Mouse (Mus musculus): ENCODE results near the gene Spen. TPM values are rescaled to one million over a fixed set of nuclear protein-coding genes. Genes with fewer than 3 reads are reported as not detected.

Gene Spen
- polyA plus RNA-seq, 1 experiment from 2014 or later = 17.1 TPM

- Histone ChIP-seq H3K27me3 (ENCODE audit: control insufficient read depth, insufficient read depth, low read length) (no peaks in the 10 kb centered on the region), H3K27ac (ENCODE audit: low read depth, low read length) (no peak overlapping the region), H3K4me1 (ENCODE audit: control insufficient read depth, insufficient read depth, low read length) (peaks cover 17% of the 10 kb centered on the region), H3K4me3 (ENCODE audit: low read depth, low read length) (no peak overlapping the region), H3K36me3 (ENCODE audit: control insufficient read depth, insufficient read depth, low read length) (no peaks in the 10 kb centered on the region), H3K9ac (ENCODE audit: low read length) (no peak overlapping the region), H3K4me2 (no peak overlapping the region), H3K9me3 (ENCODE audit: control insufficient read depth, low read length) (no peaks in the 10 kb centered on the region)
- ATAC-seq (ENCODE audit: low FRiP score) (no peak), DNase-seq (ENCODE audit: low spot score, missing footprints) (no peak)
- WGBS = 72% methylated on average over 3 of the region's 3 CpGs
Measured at GRCm38 (mm10) chr4:141540844-141541243, 2.4 kb upstream of the Spen start.

- Histone ChIP-seq H3K9me3 (ENCODE audit: control insufficient read depth, low read length) (no peaks in the 10 kb centered on the region), H3K36me3 (ENCODE audit: control insufficient read depth, insufficient read depth, low read length) (no peaks in the 10 kb centered on the region), H3K4me1 (ENCODE audit: control insufficient read depth, insufficient read depth, low read length) (peaks cover 19% of the 10 kb centered on the region), H3K4me3 (ENCODE audit: low read depth, low read length) (peak overlapping the region; percentile 98), H3K27ac (ENCODE audit: low read depth, low read length) (peak overlapping the region; percentile 93), H3K4me2 (peak overlapping the region; percentile 64), H3K9ac (ENCODE audit: low read length) (peak overlapping the region; percentile 58), H3K27me3 (ENCODE audit: control insufficient read depth, insufficient read depth, low read length) (no peaks in the 10 kb centered on the region)
- WGBS = 50% methylated on average over 12 of the region's 12 CpGs
- no peak for DNase-seq (ENCODE audit: low spot score, missing footprints)
- ATAC-seq (ENCODE audit: low FRiP score) = no peak
Measured at GRCm38 (mm10) chr4:141539213-141539767, 893 bp upstream of the Spen start.

DNA sequence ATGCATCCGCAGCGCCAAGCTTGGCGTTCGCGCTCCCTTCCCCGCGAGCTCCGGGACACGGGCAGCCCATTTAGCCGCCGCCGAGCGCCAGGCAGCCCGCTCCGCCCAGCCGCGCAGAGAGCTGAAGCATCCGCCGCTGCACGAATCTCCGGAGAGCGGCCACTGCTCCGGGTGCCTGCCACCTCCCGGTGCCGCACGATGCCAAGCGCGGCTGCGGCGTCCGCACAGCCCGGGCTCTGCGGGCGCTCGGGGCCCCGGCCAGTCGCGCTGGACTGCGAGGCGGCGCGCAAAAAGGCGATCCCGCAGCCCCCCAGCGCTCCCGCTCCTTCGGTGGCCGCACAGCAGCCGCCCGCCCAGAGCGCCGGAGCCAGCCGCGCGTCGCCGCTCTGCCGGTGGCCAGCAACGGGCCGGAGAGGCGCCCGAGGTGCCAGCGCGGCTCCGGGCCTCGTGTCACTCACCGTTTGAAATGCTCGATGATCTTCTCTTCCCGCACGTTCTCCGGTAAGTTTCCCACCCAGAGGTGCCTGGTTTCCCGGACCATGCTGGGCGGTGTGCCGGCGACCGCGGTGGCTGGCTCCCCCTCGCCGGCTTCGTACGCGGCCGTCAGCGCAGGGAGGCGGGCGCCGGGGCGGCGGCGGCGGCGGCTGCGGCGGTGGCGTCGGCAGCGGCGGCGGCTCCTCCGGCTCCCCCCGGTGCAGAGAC lies 540 bp downstream of the Spen start:
- Histone ChIP-seq H3K4me2 (peak overlapping the region; percentile 92), H3K36me3 (ENCODE audit: control insufficient read depth, insufficient read depth, low read length) (no peaks in the 10 kb centered on the region), H3K27me3 (ENCODE audit: control insufficient read depth, insufficient read depth, low read length) (no peaks in the 10 kb centered on the region), H3K9me3 (ENCODE audit: control insufficient read depth, low read length) (no peaks in the 10 kb centered on the region), H3K9ac (ENCODE audit: low read length) (peak overlapping the region; percentile 95), H3K27ac (ENCODE audit: low read depth, low read length) (peak overlapping the region; percentile 93), H3K4me1 (ENCODE audit: control insufficient read depth, insufficient read depth, low read length) (peaks cover 25% of the 10 kb centered on the region), H3K4me3 (ENCODE audit: low read depth, low read length) (peak overlapping the region; percentile 98)
- DNase-seq (ENCODE audit: low spot score, missing footprints) (peak; percentile 94), ATAC-seq (ENCODE audit: low FRiP score) (peak; percentile 0)
- WGBS = under 1% methylated on average over 100 of the region's 101 CpGs

GRCm38 (mm10) chr4:141537226-141537610 lies 1.2 kb downstream of the Spen start:
- no peaks in the 10 kb centered on the region for H3K36me3 ChIP-seq (ENCODE audit: control insufficient read depth, insufficient read depth, low read length)
- peak overlapping the region; percentile 93 for H3K27ac ChIP-seq (ENCODE audit: low read depth, low read length)
- H3K4me3 ChIP-seq (ENCODE audit: low read depth, low read length) = peak overlapping the region; percentile 98
- peak overlapping the region; percentile 95 for H3K9ac ChIP-seq (ENCODE audit: low read length)
- under 1% methylated on average over 14 of the region's 14 CpGs for WGBS
- no peaks in the 10 kb centered on the region for H3K27me3 ChIP-seq (ENCODE audit: control insufficient read depth, insufficient read depth, low read length)
- H3K4me2 ChIP-seq = peak overlapping the region; percentile 92
- no peak for DNase-seq (ENCODE audit: low spot score, missing footprints)
- ATAC-seq (ENCODE audit: low FRiP score) = no peak
- H3K4me1 ChIP-seq (ENCODE audit: control insufficient read depth, insufficient read depth, low read length) = peaks cover 25% of the 10 kb centered on the region
- H3K9me3 ChIP-seq (ENCODE audit: control insufficient read depth, low read length) = no peaks in the 10 kb centered on the region

- under 1% methylated on average over 61 of the region's 61 CpGs for WGBS
- ATAC-seq (ENCODE audit: low FRiP score) = peak; percentile 80
- peaks cover 21% of the 10 kb centered on the region for H3K4me1 ChIP-seq (ENCODE audit: control insufficient read depth, insufficient read depth, low read length)
Measured at GRCm38 (mm10) chr4:141536291-141537225, 1.8 kb downstream of the Spen start.

GRCm38 (mm10) chr4:141534947-141535680 lies 3.3 kb downstream of the Spen start:
- Histone ChIP-seq H3K4me2 (peak overlapping the region; percentile 92), H3K27ac (ENCODE audit: low read depth, low read length) (peak overlapping the region; percentile 93), H3K9ac (ENCODE audit: low read length) (peak overlapping the region; percentile 95), H3K27me3 (ENCODE audit: control insufficient read depth, insufficient read depth, low read length) (no peaks in the 10 kb centered on the region), H3K9me3 (ENCODE audit: control insufficient read depth, low read length) (no peaks in the 10 kb centered on the region), H3K4me1 (ENCODE audit: control insufficient read depth, insufficient read depth, low read length) (peaks cover 21% of the 10 kb centered on the region), H3K4me3 (ENCODE audit: low read depth, low read length) (peak overlapping the region; percentile 98), H3K36me3 (ENCODE audit: control insufficient read depth, insufficient read depth, low read length) (no peaks in the 10 kb centered on the region)
- DNase-seq (ENCODE audit: low spot score, missing footprints) = peak; percentile 95
- peak; percentile 59 for ATAC-seq (ENCODE audit: low FRiP score)
- WGBS = 5% methylated on average over 9 of the region's 11 CpGs

More at GRCm38 (mm10) chr4:141536291-141537225, 1.8 kb downstream of the Spen start:
- peak overlapping the region; percentile 95 for H3K9ac ChIP-seq (ENCODE audit: low read length)
- peak overlapping the region; percentile 93 for H3K27ac ChIP-seq (ENCODE audit: low read depth, low read length)
- H3K27me3 ChIP-seq (ENCODE audit: control insufficient read depth, insufficient read depth, low read length) = no peaks in the 10 kb centered on the region
- no peaks in the 10 kb centered on the region for H3K9me3 ChIP-seq (ENCODE audit: control insufficient read depth, low read length)
- peak; percentile 99 for DNase-seq (ENCODE audit: low spot score, missing footprints)
- no peaks in the 10 kb centered on the region for H3K36me3 ChIP-seq (ENCODE audit: control insufficient read depth, insufficient read depth, low read length)
- H3K4me2 ChIP-seq = peak overlapping the region; percentile 92
- peak overlapping the region; percentile 98 for H3K4me3 ChIP-seq (ENCODE audit: low read depth, low read length)

GRCm38 (mm10) chr4:141530979-141531378 lies 7.4 kb downstream of the Spen start:
- Histone ChIP-seq H3K4me2 (no peak overlapping the region), H3K36me3 (ENCODE audit: control insufficient read depth, insufficient read depth, low read length) (no peaks in the 10 kb centered on the region), H3K4me3 (ENCODE audit: low read depth, low read length) (no peak overlapping the region), H3K9ac (ENCODE audit: low read length) (no peak overlapping the region), H3K27me3 (ENCODE audit: control insufficient read depth, insufficient read depth, low read length) (no peaks in the 10 kb centered on the region), H3K4me1 (ENCODE audit: control insufficient read depth, insufficient read depth, low read length) (peaks cover 17% of the 10 kb centered on the region), H3K9me3 (ENCODE audit: control insufficient read depth, low read length) (no peaks in the 10 kb centered on the region), H3K27ac (ENCODE audit: low read depth, low read length) (no peak overlapping the region)
- no peak for DNase-seq (ENCODE audit: low spot score, missing footprints)
- WGBS = 87% methylated on average over 15 of the region's 15 CpGs
- no peak for ATAC-seq (ENCODE audit: low FRiP score)

DNA sequence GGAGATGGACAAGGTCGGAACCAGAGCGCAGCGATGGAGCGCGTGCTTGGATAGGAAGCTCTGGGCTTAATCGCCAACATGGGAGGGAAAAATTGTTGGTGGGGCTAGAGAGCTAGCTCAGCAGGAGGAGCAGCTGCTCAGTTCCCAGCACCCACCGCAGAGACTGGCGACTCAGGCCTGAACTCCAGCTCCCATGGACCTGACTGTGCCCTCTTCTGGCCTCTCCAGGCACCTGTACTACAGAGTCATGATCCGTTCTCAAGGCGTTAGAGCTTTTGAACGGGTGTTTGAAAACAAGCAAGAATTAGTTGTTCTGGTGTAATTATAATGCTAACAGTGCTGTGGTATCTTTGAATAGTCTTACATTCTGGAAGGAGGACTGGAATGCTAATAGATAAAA lies 9.5 kb downstream of the Spen start:
- no peaks in the 10 kb centered on the region for H3K27me3 ChIP-seq (ENCODE audit: control insufficient read depth, insufficient read depth, low read length)
- ATAC-seq (ENCODE audit: low FRiP score) = no peak
- no peak for DNase-seq (ENCODE audit: low spot score, missing footprints)

More for the DNA sequence above, 9.5 kb downstream of the Spen start:
- no peak overlapping the region for H3K9ac ChIP-seq (ENCODE audit: low read length)
- H3K36me3 ChIP-seq (ENCODE audit: control insufficient read depth, insufficient read depth, low read length) = no peaks in the 10 kb centered on the region
- H3K9me3 ChIP-seq (ENCODE audit: control insufficient read depth, low read length) = no peaks in the 10 kb centered on the region
- H3K27ac ChIP-seq (ENCODE audit: low read depth, low read length) = no peak overlapping the region
- H3K4me1 ChIP-seq (ENCODE audit: control insufficient read depth, insufficient read depth, low read length) = peaks cover 3% of the 10 kb centered on the region
- no peak overlapping the region for H3K4me2 ChIP-seq
- WGBS = 89% methylated on average over 11 of the region's 11 CpGs
- no peak overlapping the region for H3K4me3 ChIP-seq (ENCODE audit: low read depth, low read length)
